Mouse (Mus musculus): ENCODE measurements around the gene Dnah17. TPM values are rescaled to one million over a fixed set of nuclear protein-coding genes. Genes with fewer than 3 reads are reported as not detected.

The Dnah17 gene
- polyA plus RNA-seq, 1 experiment from 2014 or later: 0.11 TPM

- H3K4me3 ChIP-seq (ENCODE audit: low read depth, low read length): peak overlapping the region; percentile 11; the same call in 1 of the 2 replicates
- 65% methylated on average over 4 of the region's 4 CpGs for WGBS (ENCODE audit: insufficient replicate concordance)
Observed at GRCm38 (mm10) chr11:117989241-117989640, 141.2 kb downstream of the Dnah17 start.

GRCm38 (mm10) chr11:117987968-117988367, 142.5 kb downstream of the Dnah17 start:
- H3K27ac ChIP-seq (ENCODE audit: low read depth): peak overlapping the region; percentile 92
- ATAC-seq: peak; percentile 52
- peaks cover 59% of the 10 kb centered on the region for H3K4me1 ChIP-seq (ENCODE audit: insufficient read depth)
- no peak for TF ChIP-seq EP300 (IDR thresholded peaks at IDR 0.05; ENCODE audit: low read depth)
- no peak for TF ChIP-seq CTCF (IDR thresholded peaks at IDR 0.05; ENCODE audit: low read depth)
- no peaks in the 10 kb centered on the region for H3K27me3 ChIP-seq (ENCODE audit: insufficient read depth, low read length)
- H3K36me3 ChIP-seq (replicated peaks; ENCODE audit: insufficient read depth, low read length): 0 out of 2 replicates have a peak, but pooled peaks cover 2% of the 10 kb centered on the region
- no peak for DNase-seq
- no peaks in the 10 kb centered on the region for H3K9me3 ChIP-seq (ENCODE audit: low read length)
- WGBS (ENCODE audit: insufficient replicate concordance): 17% methylated on average over 4 of the region's 4 CpGs
- H3K9ac ChIP-seq (replicated peaks): peak overlapping the region; percentile 93
- peak overlapping the region; percentile 93 for H3K4me3 ChIP-seq (ENCODE audit: low read depth, low read length)
- H3K4me2 ChIP-seq (ENCODE audit: low read depth, low read length): peak overlapping the region; percentile 73

More at GRCm38 (mm10) chr11:117989241-117989640, 141.2 kb downstream of the Dnah17 start:
- ATAC-seq (no peak), DNase-seq (no peak)
- peak overlapping the region; percentile 53 for H3K9ac ChIP-seq (replicated peaks)
- H3K9me3 ChIP-seq (ENCODE audit: low read length): no peaks in the 10 kb centered on the region
- TF ChIP-seq CTCF (IDR thresholded peaks at IDR 0.05; ENCODE audit: low read depth) (no peak), EP300 (IDR thresholded peaks at IDR 0.05; ENCODE audit: low read depth) (no peak)
- peak overlapping the region; percentile 59 for H3K4me2 ChIP-seq (ENCODE audit: low read depth, low read length)
- H3K27me3 ChIP-seq (ENCODE audit: insufficient read depth, low read length): no peaks in the 10 kb centered on the region
- H3K4me1 ChIP-seq (ENCODE audit: insufficient read depth): peaks cover 71% of the 10 kb centered on the region
- 0 out of 2 replicates have a peak, but pooled peaks cover 2% of the 10 kb centered on the region for H3K36me3 ChIP-seq (replicated peaks; ENCODE audit: insufficient read depth, low read length)
- H3K27ac ChIP-seq (ENCODE audit: low read depth): peak overlapping the region; percentile 81

DNA sequence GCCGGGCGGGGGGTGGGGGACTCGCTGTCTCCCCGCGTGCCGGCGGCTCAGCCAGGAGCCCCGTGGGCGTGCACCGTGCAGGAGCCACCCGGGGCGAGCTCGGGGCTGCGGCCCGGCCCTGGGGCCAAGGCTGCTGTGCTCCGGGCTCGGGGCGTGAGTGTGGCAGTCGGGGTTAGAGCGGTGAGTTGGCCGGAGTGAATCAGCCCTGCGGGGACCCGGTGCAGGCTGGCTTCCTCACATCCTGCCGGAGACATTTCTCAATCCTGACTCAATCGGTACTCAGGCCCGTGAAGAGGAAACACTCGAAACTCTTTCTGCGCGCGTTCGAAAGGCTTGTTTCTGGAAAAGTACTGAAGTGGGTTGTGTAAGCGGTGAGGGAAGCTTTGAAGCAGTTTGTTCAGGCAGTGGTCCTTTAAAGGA, 143.4 kb downstream of the Dnah17 start:
- Histone ChIP-seq H3K27ac (ENCODE audit: low read depth) (peak overlapping the region; percentile 92), H3K4me3 (ENCODE audit: low read depth, low read length) (peak overlapping the region; percentile 93), H3K4me1 (ENCODE audit: insufficient read depth) (peaks cover 50% of the 10 kb centered on the region), H3K27me3 (ENCODE audit: insufficient read depth, low read length) (no peaks in the 10 kb centered on the region), H3K9ac (replicated peaks) (peak overlapping the region; percentile 93), H3K9me3 (ENCODE audit: low read length) (no peaks in the 10 kb centered on the region), H3K36me3 (replicated peaks; ENCODE audit: insufficient read depth, low read length) (0 out of 2 replicates have a peak, but pooled peaks cover 2% of the 10 kb centered on the region), H3K4me2 (ENCODE audit: low read depth, low read length) (peak overlapping the region; percentile 73)
- ATAC-seq (peak; percentile 68), DNase-seq (peak; percentile 70)
- 0% methylated on average over 32 of the region's 32 CpGs for WGBS (ENCODE audit: insufficient replicate concordance)
- TF ChIP-seq CTCF (IDR thresholded peaks at IDR 0.05; ENCODE audit: low read depth): no peak
- no peak for TF ChIP-seq EP300 (IDR thresholded peaks at IDR 0.05; ENCODE audit: low read depth)

DNA sequence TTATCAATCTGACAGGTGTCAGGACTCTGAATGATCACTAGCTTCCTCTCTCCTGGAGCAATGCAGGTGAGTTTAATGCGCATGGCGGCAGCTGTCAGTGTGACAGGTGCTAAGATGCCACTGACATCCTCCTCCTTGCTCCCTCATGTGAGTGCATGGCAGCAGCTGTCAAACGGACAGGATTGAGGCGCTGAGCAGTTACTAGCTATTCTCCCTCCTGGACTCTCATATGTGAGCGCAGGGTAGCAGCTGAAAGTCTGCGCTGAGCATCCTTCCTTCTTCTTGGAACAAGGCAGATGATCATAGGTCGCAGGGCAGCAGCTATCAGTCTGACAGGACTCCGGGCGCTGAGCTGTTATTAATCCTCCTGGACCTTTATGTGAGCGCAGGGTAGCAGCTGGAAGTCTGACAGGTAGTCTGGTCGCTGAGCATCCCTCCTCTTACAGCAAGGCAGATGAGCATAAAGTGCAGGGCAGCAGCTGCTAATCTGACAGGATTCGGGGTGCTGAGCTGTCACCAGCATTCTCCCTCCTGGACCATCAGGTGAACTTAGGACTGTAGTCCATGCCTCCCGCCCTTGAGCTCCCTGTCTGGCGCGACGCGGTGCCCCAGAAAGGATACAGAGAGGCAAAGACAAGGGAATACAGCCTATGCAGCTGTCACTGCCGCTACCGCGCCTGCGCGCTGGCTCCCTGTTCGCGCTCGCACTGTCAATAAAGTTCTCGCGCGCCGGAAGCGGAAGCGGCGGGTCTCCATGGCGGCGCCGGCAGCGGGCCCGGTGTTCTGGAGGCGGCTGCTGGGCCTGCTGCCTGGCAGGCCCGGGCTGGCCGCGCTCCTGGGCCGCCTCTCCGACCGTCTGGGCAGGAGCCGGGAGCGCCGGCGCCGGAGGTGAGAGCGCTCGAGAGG, 144.1 kb downstream of the Dnah17 start, which contains the start of gene Pgs1:
Pgs1 (plus strand) TSS at position 167 of the 906 bp plus-strand sequence.
- Histone ChIP-seq H3K9ac (replicated peaks) (peak within 1 kb of the TSS; percentile 93), H3K4me1 (ENCODE audit: insufficient read depth) (peaks cover 43% of the 10 kb centered on the region), H3K4me2 (ENCODE audit: low read depth, low read length) (peak within 1 kb of the TSS; percentile 73), H3K27me3 (ENCODE audit: insufficient read depth, low read length) (no peaks in the 10 kb centered on the region), H3K36me3 (replicated peaks; ENCODE audit: insufficient read depth, low read length) (0 out of 2 replicates have a peak, but pooled peaks cover 2% of the 10 kb centered on the region), H3K4me3 (ENCODE audit: low read depth, low read length) (peak within 1 kb of the TSS; percentile 93), H3K27ac (ENCODE audit: low read depth) (peak within 1 kb of the TSS; percentile 92), H3K9me3 (ENCODE audit: low read length) (no peaks in the 10 kb centered on the region)
- 7% methylated on average over 50 of the region's 51 CpGs for WGBS (ENCODE audit: insufficient replicate concordance)
- ATAC-seq (peak; percentile 87), DNase-seq (peak; percentile 94)
- no peak for TF ChIP-seq CTCF (IDR thresholded peaks at IDR 0.05; ENCODE audit: low read depth)
- no peak for TF ChIP-seq EP300 (IDR thresholded peaks at IDR 0.05; ENCODE audit: low read depth)

- no peak overlapping the region for H3K27ac ChIP-seq (ENCODE audit: low read depth)
- H3K4me3 ChIP-seq (ENCODE audit: low read depth, low read length): no peak overlapping the region
- peaks cover 18% of the 10 kb centered on the region for H3K4me1 ChIP-seq (ENCODE audit: insufficient read depth)
- no peaks in the 10 kb centered on the region for H3K36me3 ChIP-seq (replicated peaks; ENCODE audit: insufficient read depth, low read length)
- no peaks in the 10 kb centered on the region for H3K27me3 ChIP-seq (ENCODE audit: insufficient read depth, low read length)
- ATAC-seq (no peak), DNase-seq (no peak)
- TF ChIP-seq CTCF (IDR thresholded peaks at IDR 0.05; ENCODE audit: low read depth): no peak
- H3K9me3 ChIP-seq (ENCODE audit: low read length): no peaks in the 10 kb centered on the region
- H3K9ac ChIP-seq (replicated peaks): no peak overlapping the region
- 65% methylated on average over 7 of the region's 7 CpGs for WGBS (ENCODE audit: insufficient replicate concordance)
- H3K4me2 ChIP-seq (ENCODE audit: low read depth, low read length): no peak overlapping the region
Observed at GRCm38 (mm10) chr11:117983770-117984169, 146.7 kb downstream of the Dnah17 start.

- Histone ChIP-seq H3K36me3 (replicated peaks; ENCODE audit: insufficient read depth, low read length) (no peaks in the 10 kb centered on the region), H3K9ac (replicated peaks) (no peak overlapping the region), H3K4me2 (ENCODE audit: low read depth, low read length) (no peak overlapping the region), H3K9me3 (ENCODE audit: low read length) (no peaks in the 10 kb centered on the region), H3K27me3 (ENCODE audit: insufficient read depth, low read length) (no peaks in the 10 kb centered on the region), H3K4me1 (ENCODE audit: insufficient read depth) (peaks cover 5% of the 10 kb centered on the region), H3K4me3 (ENCODE audit: low read depth, low read length) (no peak overlapping the region), H3K27ac (ENCODE audit: low read depth) (no peak overlapping the region)
- WGBS (ENCODE audit: insufficient replicate concordance): 68% methylated on average over 5 of the region's 5 CpGs
- no peak for DNase-seq
- TF ChIP-seq EP300 (IDR thresholded peaks at IDR 0.05; ENCODE audit: low read depth) (no peak), CTCF (IDR thresholded peaks at IDR 0.05; ENCODE audit: low read depth) (no peak)
- ATAC-seq: no peak
Observed at GRCm38 (mm10) chr11:117982426-117982825, 148.0 kb downstream of the Dnah17 start.

All from liver, postnatal 0 days (tissue).